Mouse (Mus musculus): ENCODE results near the gene Alg14. TPM values are rescaled to one million over a fixed set of nuclear protein-coding genes. Genes with fewer than 3 reads are reported as not detected.

The Alg14 gene
- 26.8 and 33.5 TPM in 2 replicates for polyA plus RNA-seq (2016; fragmentation: Nextera tagmentation; extraction: Ambion mirVana)

DNA sequence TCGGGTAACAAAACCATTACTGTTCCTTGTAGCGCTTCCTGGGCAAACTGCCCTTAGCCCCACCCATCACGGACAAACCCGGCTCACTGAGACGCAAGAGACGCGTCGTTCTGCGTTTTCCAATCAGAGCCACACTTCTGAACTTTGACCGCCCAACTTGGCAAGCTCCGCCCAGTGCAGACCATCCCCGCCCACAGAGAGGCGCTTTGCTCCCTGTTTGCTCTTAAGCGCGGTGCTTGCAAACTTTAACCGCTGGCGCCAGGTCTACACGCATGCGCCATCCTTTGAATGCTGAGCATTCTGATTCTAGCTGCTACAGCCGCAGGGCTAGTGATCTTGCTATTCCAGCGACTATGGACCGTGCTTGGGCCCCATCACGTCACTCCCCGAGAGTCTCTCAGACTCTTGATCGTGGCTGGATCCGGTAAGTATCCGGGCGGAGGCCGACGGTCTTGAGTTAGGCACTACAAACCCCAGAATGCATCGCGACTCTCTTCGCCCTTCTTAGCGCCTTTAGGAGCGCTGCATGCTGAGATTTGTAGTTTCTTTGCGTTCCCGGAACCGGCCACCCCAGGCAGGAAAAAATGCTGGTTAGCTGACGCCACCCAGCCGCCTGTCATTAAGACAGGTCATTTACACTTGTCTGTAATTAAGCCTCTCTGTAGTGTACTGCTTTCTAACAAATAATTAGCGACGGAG is at the start of gene Alg14:
Gene Alg14, plus strand, starts transcription at position 214 of the 699 bp plus-strand sequence.
- H3K9ac ChIP-seq, result peak within 1 kb of the TSS; percentile 57
- no peaks in the 10 kb centered on the region for H3K36me3 ChIP-seq
- peak within 1 kb of the TSS; percentile 66 for H3K4me2 ChIP-seq (replicated peaks)
- H3K4me3 ChIP-seq, result peak within 1 kb of the TSS; percentile 58
- no peaks in the 10 kb centered on the region for H3K4me1 ChIP-seq
- peak; percentile 97 for ATAC-seq (ENCODE audit: low FRiP score, low read depth)
- H3K9me3 ChIP-seq, result no peaks in the 10 kb centered on the region
- no peaks in the 10 kb centered on the region for H3K27me3 ChIP-seq (replicated peaks)
- under 1% methylated on average over 42 of the region's 42 CpGs for WGBS
- H3K27ac ChIP-seq, result peak within 1 kb of the TSS; percentile 77

DNA sequence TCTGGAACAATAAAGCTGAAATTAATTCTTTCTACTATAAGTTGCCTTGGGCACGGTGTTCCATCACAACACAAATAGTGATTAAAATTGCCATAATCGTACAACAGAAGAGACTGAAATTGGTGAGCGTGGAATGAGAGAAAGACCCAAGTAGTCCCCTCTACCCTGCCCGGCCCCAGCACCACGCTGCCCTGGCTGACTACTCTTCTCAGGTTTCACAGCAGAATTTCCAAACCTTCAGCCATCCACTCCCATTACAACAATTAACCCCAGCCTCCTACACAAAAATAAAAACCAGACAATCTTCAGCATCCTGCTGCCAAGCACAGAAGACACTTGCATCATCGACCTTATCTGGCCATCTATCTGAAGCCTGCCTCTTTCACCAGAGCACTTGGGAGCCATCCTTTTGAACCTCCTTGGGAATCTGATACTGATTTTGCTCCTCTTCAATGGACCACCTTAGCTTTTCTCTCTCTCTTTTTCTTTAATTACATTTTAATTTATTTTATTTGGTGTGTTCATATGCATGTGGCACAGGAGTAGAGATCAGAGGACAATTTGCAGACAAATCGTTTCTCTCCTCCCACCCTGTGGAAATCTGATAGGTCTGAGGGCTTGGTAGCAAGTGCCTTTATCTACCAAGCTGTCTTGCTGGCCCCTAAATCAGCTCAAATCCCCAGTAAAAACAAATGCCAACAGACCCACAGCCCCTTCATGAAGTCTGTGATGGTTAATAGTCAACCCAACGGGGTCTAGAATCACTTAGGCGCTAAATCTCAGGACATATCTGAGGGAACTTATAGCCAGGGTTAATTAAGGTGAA is 49.2 kb upstream of the Alg14 start:
- H3K9ac ChIP-seq, result no peak overlapping the region
- no peaks in the 10 kb centered on the region for H3K27me3 ChIP-seq (replicated peaks)
- H3K4me2 ChIP-seq (replicated peaks), result no peak overlapping the region
- no peak overlapping the region for H3K4me3 ChIP-seq
- no peak for ATAC-seq (ENCODE audit: low FRiP score, low read depth)
- WGBS, result 76% methylated on average over 9 of the region's 9 CpGs
- no peaks in the 10 kb centered on the region for H3K9me3 ChIP-seq
- H3K36me3 ChIP-seq, result no peaks in the 10 kb centered on the region
- H3K27ac ChIP-seq, result no peak overlapping the region
- H3K4me1 ChIP-seq, result peaks cover 8% of the 10 kb centered on the region; the same call in 1 of the 2 replicates

DNA sequence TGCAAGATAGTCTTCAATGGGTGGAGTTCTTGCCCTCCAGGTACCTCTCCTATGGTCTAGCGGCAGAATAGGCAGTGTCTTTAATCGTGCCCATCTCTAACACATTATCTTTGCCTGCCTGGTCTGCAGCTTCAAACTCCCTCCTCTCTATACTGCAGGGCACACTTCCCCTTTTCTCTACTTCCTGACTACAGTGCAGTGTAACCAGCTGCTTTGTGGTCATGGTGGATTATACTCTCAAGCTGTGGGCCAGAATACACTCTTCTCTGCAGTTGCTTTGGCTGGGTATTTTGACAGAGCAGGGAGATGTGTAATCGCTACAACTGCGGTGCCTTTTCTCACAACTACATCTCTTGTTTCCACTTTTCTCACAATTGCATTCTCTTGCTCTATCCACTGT is 48.6 kb upstream of the Alg14 start:
- H3K4me1 ChIP-seq, result peaks cover 8% of the 10 kb centered on the region; the same call in 1 of the 2 replicates
- no peak overlapping the region for H3K4me2 ChIP-seq (replicated peaks)
- 84% methylated on average over 4 of the region's 4 CpGs for WGBS
- H3K9me3 ChIP-seq, result no peaks in the 10 kb centered on the region
- no peaks in the 10 kb centered on the region for H3K36me3 ChIP-seq
- ATAC-seq (ENCODE audit: low FRiP score, low read depth), result no peak; the same call in 1 of the 2 replicates
- no peak overlapping the region for H3K9ac ChIP-seq
- H3K27me3 ChIP-seq (replicated peaks), result no peaks in the 10 kb centered on the region
- H3K4me3 ChIP-seq, result no peak overlapping the region
- H3K27ac ChIP-seq, result no peak overlapping the region

DNA sequence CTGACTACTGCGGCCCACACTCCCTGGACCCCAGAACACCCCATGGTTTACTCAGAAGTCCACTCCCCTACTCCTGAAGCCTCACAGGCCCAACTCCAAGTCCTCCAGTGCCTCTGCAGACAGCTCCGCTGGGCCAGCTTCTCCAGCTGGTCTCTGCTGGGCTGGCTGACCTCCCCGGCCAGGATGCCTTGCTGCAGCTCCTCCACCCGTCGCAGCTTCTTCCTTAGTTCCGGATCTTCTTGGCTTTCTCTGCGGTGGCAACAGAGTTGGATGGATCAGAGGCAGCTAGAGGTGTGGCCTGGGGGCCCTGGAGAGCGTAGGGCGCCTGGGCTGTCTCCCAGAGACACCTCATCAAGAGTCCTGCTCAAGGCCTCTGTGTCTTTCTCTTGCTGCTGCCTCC is 41.5 kb upstream of the Alg14 start:
- no peaks in the 10 kb centered on the region for H3K4me1 ChIP-seq
- no peak overlapping the region for H3K27ac ChIP-seq
- H3K36me3 ChIP-seq, result no peaks in the 10 kb centered on the region
- H3K4me2 ChIP-seq (replicated peaks), result no peak overlapping the region
- 95% methylated on average over 9 of the region's 9 CpGs for WGBS
- H3K4me3 ChIP-seq, result no peak overlapping the region
- no peak for ATAC-seq (ENCODE audit: low FRiP score, low read depth)
- H3K27me3 ChIP-seq (replicated peaks), result no peaks in the 10 kb centered on the region
- no peaks in the 10 kb centered on the region for H3K9me3 ChIP-seq
- no peak overlapping the region for H3K9ac ChIP-seq

DNA sequence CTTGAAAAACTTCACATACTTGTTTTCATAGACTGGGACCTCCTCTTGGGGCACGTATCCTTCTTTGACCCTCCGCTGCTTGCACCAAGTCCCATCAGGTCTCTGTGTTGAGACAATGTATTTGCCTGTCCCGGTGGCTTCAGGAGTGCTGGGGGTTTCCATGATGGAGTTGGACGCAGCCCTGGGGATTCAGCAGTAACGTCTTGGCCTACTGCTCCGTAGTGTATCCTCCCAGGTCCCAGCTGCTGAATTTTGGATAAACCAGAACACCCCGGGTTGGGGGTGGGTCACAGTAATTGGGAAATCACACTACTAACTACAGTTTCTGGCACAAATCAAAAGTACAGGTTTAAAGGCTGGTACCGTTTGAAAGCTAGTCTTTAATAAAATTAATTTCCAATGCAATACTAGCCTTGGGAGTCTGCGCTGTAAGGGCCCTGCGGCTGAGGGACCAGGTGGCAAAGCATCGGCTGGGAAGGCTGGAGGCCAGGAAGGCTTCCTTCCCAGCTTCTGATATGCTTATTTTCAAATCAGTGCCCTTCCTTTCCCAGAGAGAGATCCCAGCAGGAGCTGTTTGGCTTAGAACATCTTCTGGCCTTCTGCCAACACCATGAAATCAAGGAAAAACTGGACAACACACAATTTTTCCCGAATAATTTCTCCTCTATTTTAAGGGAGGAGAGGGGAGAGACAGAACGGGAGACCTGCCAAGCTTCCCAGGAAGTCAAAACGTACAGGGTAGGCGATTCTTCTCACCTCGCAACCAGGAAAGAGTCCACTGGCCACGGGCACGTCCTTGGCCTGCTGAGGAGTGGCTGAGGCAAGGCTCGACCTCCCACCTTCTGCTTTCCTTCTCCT is 40.8 kb upstream of the Alg14 start:
- H3K4me1 ChIP-seq, result no peaks in the 10 kb centered on the region
- H3K4me3 ChIP-seq, result no peak overlapping the region
- H3K36me3 ChIP-seq, result no peaks in the 10 kb centered on the region
- ATAC-seq (ENCODE audit: low FRiP score, low read depth), result no peak
- H3K27me3 ChIP-seq (replicated peaks), result no peaks in the 10 kb centered on the region
- no peaks in the 10 kb centered on the region for H3K9me3 ChIP-seq
- H3K9ac ChIP-seq, result no peak overlapping the region
- 81% methylated on average over 19 of the region's 19 CpGs for WGBS
- no peak overlapping the region for H3K27ac ChIP-seq
- H3K4me2 ChIP-seq (replicated peaks), result no peak overlapping the region

DNA sequence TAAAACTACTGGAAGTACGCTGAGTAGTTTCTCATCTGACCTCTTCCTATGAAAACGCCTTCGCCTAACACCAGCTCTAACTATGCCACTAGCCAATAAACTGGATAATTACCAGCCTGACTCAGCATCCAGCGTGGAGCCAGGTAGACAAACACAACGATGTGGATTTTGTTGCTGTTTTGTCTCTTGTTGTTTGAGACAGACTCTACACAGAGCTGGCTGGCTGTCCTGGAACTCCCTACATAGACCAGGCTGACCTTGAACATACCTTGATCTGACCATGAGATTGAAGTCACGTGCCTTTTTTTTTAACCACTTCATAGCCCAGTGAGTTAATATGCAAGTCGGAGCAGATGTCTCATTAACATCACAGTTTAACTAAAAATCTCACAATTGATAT is 36.1 kb upstream of the Alg14 start:
- Histone ChIP-seq H3K9me3 (no peaks in the 10 kb centered on the region), H3K4me2 (replicated peaks) (no peak overlapping the region), H3K27ac (no peak overlapping the region), H3K9ac (no peak overlapping the region), H3K4me1 (no peaks in the 10 kb centered on the region), H3K27me3 (replicated peaks) (peaks cover 7% of the 10 kb centered on the region; the same call in 1 of the 2 replicates), H3K4me3 (no peak overlapping the region), H3K36me3 (no peaks in the 10 kb centered on the region)
- 88% methylated on average over 7 of the region's 7 CpGs for WGBS
- ATAC-seq (ENCODE audit: low FRiP score, low read depth), result no peak

DNA sequence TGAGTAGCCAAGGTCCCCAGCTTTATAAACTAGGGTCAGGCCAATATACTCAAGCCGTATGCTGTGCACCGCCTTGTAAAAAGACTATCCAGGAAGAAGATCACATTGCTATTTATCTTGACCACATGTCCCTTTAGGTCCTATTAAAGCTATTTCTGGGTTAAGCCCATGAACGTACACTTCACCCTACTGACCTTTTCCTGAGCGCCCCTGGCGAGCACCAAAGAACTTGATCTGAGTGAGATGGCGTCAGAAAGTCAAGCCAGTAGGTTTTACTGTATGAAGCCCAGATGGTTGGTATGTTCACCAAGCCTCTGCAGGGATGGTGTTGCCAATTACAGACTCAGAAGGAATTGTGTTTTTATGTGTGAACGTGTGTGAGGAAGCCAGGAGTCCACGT is 35.4 kb upstream of the Alg14 start:
- Histone ChIP-seq H3K4me2 (replicated peaks) (no peak overlapping the region), H3K9ac (no peak overlapping the region), H3K36me3 (no peaks in the 10 kb centered on the region), H3K9me3 (no peaks in the 10 kb centered on the region), H3K4me1 (no peaks in the 10 kb centered on the region), H3K4me3 (no peak overlapping the region), H3K27ac (no peak overlapping the region), H3K27me3 (replicated peaks) (peaks cover 12% of the 10 kb centered on the region)
- no peak for ATAC-seq (ENCODE audit: low FRiP score, low read depth)
- WGBS, result 87% methylated on average over 8 of the region's 8 CpGs

DNA sequence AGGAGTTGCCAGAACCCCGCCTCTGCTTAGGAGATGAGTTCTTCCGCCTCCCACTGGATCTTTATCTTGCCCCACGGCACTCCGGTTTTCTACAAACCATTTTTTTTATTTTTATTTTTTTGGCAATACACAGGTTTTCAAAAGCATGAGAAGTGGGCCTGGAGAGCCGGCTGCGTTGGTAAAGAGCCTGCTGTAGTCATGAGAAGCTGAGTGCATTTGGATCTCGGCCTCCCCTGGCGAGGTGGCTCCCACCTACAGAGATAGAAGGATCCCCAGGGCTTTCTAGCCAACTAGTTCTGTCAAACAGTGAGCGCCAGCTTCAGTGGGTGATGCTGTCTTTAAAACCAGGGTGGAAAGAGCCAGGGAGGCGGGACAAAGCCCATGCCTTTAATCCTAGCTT is 34.2 kb upstream of the Alg14 start:
- Histone ChIP-seq H3K4me3 (no peak overlapping the region), H3K9me3 (no peaks in the 10 kb centered on the region), H3K27me3 (replicated peaks) (peaks cover 22% of the 10 kb centered on the region), H3K4me2 (replicated peaks) (no peak overlapping the region), H3K27ac (no peak overlapping the region), H3K36me3 (no peaks in the 10 kb centered on the region), H3K4me1 (no peaks in the 10 kb centered on the region), H3K9ac (no peak overlapping the region)
- WGBS, result 79% methylated on average over 10 of the region's 10 CpGs
- no peak for ATAC-seq (ENCODE audit: low FRiP score, low read depth)

DNA sequence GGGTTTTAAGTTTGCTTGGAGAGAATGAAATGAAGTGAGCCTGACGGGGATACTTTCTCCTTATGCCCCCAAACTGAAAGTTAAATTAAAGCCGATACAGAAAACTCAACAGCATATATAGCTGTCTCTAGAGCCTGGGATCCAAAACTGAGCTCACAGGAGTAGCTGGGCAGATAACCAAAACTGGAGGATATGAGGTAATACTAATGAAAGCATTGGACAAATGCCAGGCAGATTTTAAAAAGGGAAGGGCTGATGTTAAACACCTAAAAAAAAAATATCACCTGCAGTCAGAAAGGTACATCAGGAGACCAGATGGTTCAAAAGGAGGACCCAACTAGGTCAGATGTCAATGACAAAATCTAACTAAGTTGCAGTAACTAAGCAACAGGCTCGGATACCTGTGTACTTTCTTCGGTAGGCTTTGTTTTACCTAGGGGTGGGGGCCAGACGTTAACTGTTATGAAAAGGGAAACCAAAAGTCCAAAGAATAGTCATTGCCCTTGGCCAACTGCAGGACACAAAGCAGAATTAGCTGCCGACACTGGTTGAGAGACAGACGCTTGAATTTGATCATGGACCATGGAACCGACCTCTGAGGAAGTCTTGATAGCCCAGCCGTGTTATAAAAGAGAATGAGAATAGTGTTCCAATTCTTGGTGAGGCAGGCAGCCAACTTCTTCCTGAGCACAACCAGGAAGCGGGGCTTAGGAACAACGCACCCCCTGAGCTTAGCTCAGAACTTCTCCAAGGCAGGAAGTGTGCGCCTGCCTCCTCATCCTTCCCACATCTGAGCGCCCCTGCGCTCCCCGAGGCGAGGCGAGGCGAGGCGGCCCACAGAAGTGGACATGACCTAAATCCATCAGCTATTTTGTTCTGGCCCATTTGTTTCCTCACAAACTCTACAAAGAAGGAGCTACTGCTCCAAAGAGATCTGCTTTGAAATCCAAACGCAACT is 32.8 kb upstream of the Alg14 start:
- no peak overlapping the region for H3K4me2 ChIP-seq (replicated peaks)
- H3K4me1 ChIP-seq, result peaks cover 7% of the 10 kb centered on the region; the same call in 1 of the 2 replicates
- no peak overlapping the region for H3K9ac ChIP-seq
- no peak overlapping the region for H3K27ac ChIP-seq
- peaks cover 27% of the 10 kb centered on the region for H3K27me3 ChIP-seq (replicated peaks)
- WGBS, result 80% methylated on average over 20 of the region's 20 CpGs
- no peak for ATAC-seq (ENCODE audit: low FRiP score, low read depth)
- no peaks in the 10 kb centered on the region for H3K36me3 ChIP-seq
- H3K4me3 ChIP-seq, result no peak overlapping the region
- no peaks in the 10 kb centered on the region for H3K9me3 ChIP-seq

DNA sequence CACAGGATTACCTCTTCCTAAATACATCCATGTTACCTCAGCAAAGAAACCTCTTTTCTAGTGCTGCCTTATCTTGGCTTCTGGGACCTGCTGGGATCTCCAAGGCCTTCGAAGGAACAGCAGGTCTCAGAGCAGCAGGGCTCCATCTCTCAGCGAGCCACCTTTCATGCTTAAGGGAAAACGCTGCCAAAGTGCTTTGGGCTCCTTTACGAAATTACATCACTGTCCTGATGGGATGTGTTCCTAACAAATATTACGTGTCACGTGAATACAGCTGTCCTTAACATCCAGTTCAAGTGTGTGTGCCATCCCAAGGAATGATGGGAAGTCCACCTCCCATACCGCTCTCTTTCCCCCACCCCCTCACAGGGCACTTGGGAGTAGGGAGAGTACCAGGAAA is 31.5 kb upstream of the Alg14 start:
- no peak overlapping the region for H3K4me2 ChIP-seq (replicated peaks)
- no peaks in the 10 kb centered on the region for H3K9me3 ChIP-seq
- H3K27me3 ChIP-seq (replicated peaks), result peaks cover 34% of the 10 kb centered on the region
- H3K9ac ChIP-seq, result no peak overlapping the region
- WGBS, result 76% methylated on average over 7 of the region's 7 CpGs
- no peaks in the 10 kb centered on the region for H3K36me3 ChIP-seq
- peaks cover 7% of the 10 kb centered on the region; the same call in 1 of the 2 replicates for H3K4me1 ChIP-seq
- H3K4me3 ChIP-seq, result no peak overlapping the region
- no peak for ATAC-seq (ENCODE audit: low FRiP score, low read depth)
- H3K27ac ChIP-seq, result no peak overlapping the region

DNA sequence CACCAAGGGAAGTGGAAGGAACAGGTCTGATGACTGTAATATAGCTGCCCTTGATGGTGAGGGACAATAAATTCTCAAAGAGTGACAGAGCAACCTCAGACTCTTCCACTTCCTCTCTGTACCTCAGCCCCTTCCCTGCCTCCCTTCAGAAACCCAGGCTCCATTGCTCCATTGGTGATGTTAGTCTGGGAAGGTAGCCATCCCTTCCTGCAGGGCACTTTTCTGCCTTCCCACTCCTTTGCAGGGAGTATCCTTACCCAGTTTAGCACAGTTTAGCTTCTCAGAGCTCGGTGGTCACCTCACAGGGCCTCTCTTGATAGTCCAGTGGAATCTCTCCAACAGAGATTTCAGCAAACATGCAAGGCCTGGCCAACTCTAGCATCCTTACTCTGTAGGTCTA is 30.7 kb upstream of the Alg14 start:
- ATAC-seq (ENCODE audit: low FRiP score, low read depth), result no peak
- H3K27ac ChIP-seq, result no peak overlapping the region
- WGBS, result 58% methylated on average over 1 of the region's 1 CpGs
- peaks cover 34% of the 10 kb centered on the region for H3K27me3 ChIP-seq (replicated peaks)
- H3K36me3 ChIP-seq, result no peaks in the 10 kb centered on the region
- H3K4me1 ChIP-seq, result peaks cover 7% of the 10 kb centered on the region; the same call in 1 of the 2 replicates
- no peak overlapping the region for H3K4me2 ChIP-seq (replicated peaks)
- no peak overlapping the region for H3K4me3 ChIP-seq
- no peaks in the 10 kb centered on the region for H3K9me3 ChIP-seq
- H3K9ac ChIP-seq, result no peak overlapping the region
